Mouse (Mus musculus) MEL (cell line): ENCODE measurements around the gene Mnt. TPM values are rescaled to one million over a fixed set of nuclear protein-coding genes. Genes with fewer than 3 reads are reported as not detected.

ENCODE experiments used
- DNase-seq: peaks from one replicate; pipeline ENCODE4 v3.0.0; 2011; ENCODE audit warnings: low read depth, low spot score
- H3K27ac ChIP-seq: 2 replicates; pipeline ENCODE4 v1.5.1; 2012; ENCODE audit warnings: low read depth, mild to moderate bottlenecking, control low read depth, low read length, moderate library complexity; ENCODE audit not compliant: control insufficient read depth
- H3K27me3 ChIP-seq, 2 experiments: fragments of 150-350 bp in 1 of 2; sonication (generic) in 1 of 2; 2 replicates each; pipeline ENCODE4 v1.6.1; 2012; ENCODE audit warnings: low read length in 2 of 2, mild to moderate bottlenecking in 2 of 2, improper control_type of control experiment in 1 of 2, moderate library complexity in 1 of 2; ENCODE audit not compliant: insufficient read depth in 2 of 2, control insufficient read depth in 1 of 2
- H3K36me3 ChIP-seq, 2 experiments: 2 replicates each; pipeline ENCODE4 v1.6.1; 2012 to 2014; ENCODE audit warnings: low read length in 2 of 2, improper control_type of control experiment in 1 of 2, inconsistent platforms in 1 of 2, mild to moderate bottlenecking in 1 of 2; ENCODE audit not compliant: insufficient read depth in 2 of 2, control insufficient read depth in 1 of 2
- H3K4me1 ChIP-seq, 2 experiments: fragments of 150-350 bp in 1 of 2; sonication (generic) in 1 of 2; 2 replicates each; pipeline ENCODE4 v1.6.1; 2012; ENCODE audit warnings: low read length in 2 of 2, improper control_type of control experiment in 1 of 2, mild to moderate bottlenecking in 1 of 2; ENCODE audit not compliant: insufficient read depth in 2 of 2, control insufficient read depth in 1 of 2
- H3K4me3 ChIP-seq, 2 experiments: fragments of 150-350 bp in 1 of 2; sonication (generic) in 1 of 2; 2 replicates each; pipeline ENCODE4 v1.5.1; 2012; ENCODE audit warnings: low read depth in 2 of 2, low read length in 2 of 2, mild to moderate bottlenecking in 2 of 2, moderate library complexity in 2 of 2, control low read depth in 1 of 2, improper control_type of control experiment in 1 of 2; ENCODE audit not compliant: control insufficient read depth in 1 of 2, insufficient read depth in 1 of 2
- H3K79me2 ChIP-seq: 2 replicates; pipeline ENCODE4 v1.6.1; 2012; ENCODE audit warnings: mild to moderate bottlenecking, low read length, moderate library complexity; ENCODE audit not compliant: control insufficient read depth, poor library complexity, insufficient read depth
- H3K9ac ChIP-seq: 2 replicates; pipeline ENCODE4 v1.6.1; 2012; ENCODE audit warnings: low read depth, mild to moderate bottlenecking, control low read depth, low read length, moderate library complexity; ENCODE audit not compliant: control insufficient read depth, poor library complexity, severe bottlenecking
- H3K9me3 ChIP-seq: fragments of 150-350 bp; sonication (generic); replicated peaks from 2 replicates; pipeline ENCODE4 v1.6.1; 2012; ENCODE audit warnings: mild to moderate bottlenecking, low read length, improper control_type of control experiment, moderate library complexity; ENCODE audit not compliant: insufficient read depth
- BHLHE40 ChIP-seq: IDR thresholded peaks from 2 replicates; pipeline ENCODE4 v1.6.1; 2012; ENCODE audit warnings: low read depth, mild to moderate bottlenecking, inconsistent platforms, low read length, improper control_type of control experiment, borderline replicate concordance
- CHD2 ChIP-seq: IDR thresholded peaks from 2 replicates; pipeline ENCODE4 v1.6.1; 2011; ENCODE audit warnings: low read length, improper control_type of control experiment
- CTCF ChIP-seq, 3 experiments: IDR thresholded peaks in 2 of 3; conservative IDR thresholded peaks in 1 of 3; 2 replicates each; pipeline ENCODE4 v1.5.1; 2011 to 2012; ENCODE audit warnings: low read length in 3 of 3, low read depth in 2 of 3, mild to moderate bottlenecking in 2 of 3, improper control_type of control experiment in 1 of 3, inconsistent platforms in 1 of 3, mixed read lengths in 1 of 3, moderate library complexity in 1 of 3; ENCODE audit not compliant: control insufficient read depth in 1 of 3, insufficient read depth in 1 of 3, poor library complexity in 1 of 3, severe bottlenecking in 1 of 3
- ETS1 ChIP-seq: IDR thresholded peaks from 2 replicates; pipeline ENCODE4 v1.6.1; 2012; ENCODE audit warnings: low read depth, mild to moderate bottlenecking, inconsistent platforms, low read length, improper control_type of control experiment, moderate library complexity
- GATA1 ChIP-seq: IDR thresholded peaks from 2 replicates; pipeline ENCODE4 v1.6.1; 2011; ENCODE audit warnings: low read depth, low read length, improper control_type of control experiment
- HCFC1 ChIP-seq: IDR thresholded peaks from 2 replicates; pipeline ENCODE4 v1.6.1; 2012; ENCODE audit warnings: low read depth, mild to moderate bottlenecking, inconsistent platforms, low read length, improper control_type of control experiment, moderate library complexity
- MAFK ChIP-seq: IDR thresholded peaks from 2 replicates; pipeline ENCODE4 v1.6.1; 2011; ENCODE audit warnings: low read depth, mild to moderate bottlenecking, low read length, improper control_type of control experiment, borderline replicate concordance
- MAX ChIP-seq: IDR thresholded peaks from 2 replicates; pipeline ENCODE4 v1.6.1; 2011; ENCODE audit warnings: low read length, improper control_type of control experiment
- MYB ChIP-seq: IDR thresholded peaks from 2 replicates; pipeline ENCODE4 v1.6.1; 2011; ENCODE audit warnings: mild to moderate bottlenecking, low read depth, low read length, improper control_type of control experiment
- MYC ChIP-seq: IDR thresholded peaks from 2 replicates; pipeline ENCODE4 v1.6.1; 2011; ENCODE audit warnings: low read depth, mild to moderate bottlenecking, low read length, improper control_type of control experiment, moderate library complexity
- NELFE ChIP-seq: IDR thresholded peaks from 2 replicates; pipeline ENCODE4 v1.6.1; 2011; ENCODE audit warnings: low read depth, low read length, improper control_type of control experiment
- NRF1 ChIP-seq: IDR thresholded peaks from 2 replicates; pipeline ENCODE4 v1.6.1; 2014; ENCODE audit warnings: low read depth, mild to moderate bottlenecking, inconsistent platforms, low read length, improper control_type of control experiment, moderate library complexity; ENCODE audit not compliant: poor library complexity, insufficient read depth, severe bottlenecking
- POLR2A ChIP-seq, 2 experiments: IDR thresholded peaks; 2 replicates each; pipeline ENCODE4 v1.6.1; 2011 to 2012; ENCODE audit warnings: low read length in 2 of 2, mild to moderate bottlenecking in 2 of 2, control low read depth in 1 of 2, improper control_type of control experiment in 1 of 2, low read depth in 1 of 2, moderate library complexity in 1 of 2; ENCODE audit not compliant: control insufficient read depth in 1 of 2, insufficient read depth in 1 of 2, poor library complexity in 1 of 2
- POLR2AphosphoS2 ChIP-seq: IDR thresholded peaks from 2 replicates; pipeline ENCODE4 v1.6.1; 2011; ENCODE audit warnings: low read length, improper control_type of control experiment
- POLR2AphosphoS5 ChIP-seq: IDR thresholded peaks from 2 replicates; pipeline ENCODE4 v1.6.1; 2012; ENCODE audit warnings: low read depth, borderline replicate concordance, mild to moderate bottlenecking, inconsistent platforms, low read length, moderate library complexity, mixed read lengths
- RCOR1 ChIP-seq: IDR thresholded peaks from 2 replicates; pipeline ENCODE4 v1.6.1; 2012; ENCODE audit warnings: low read depth, mild to moderate bottlenecking, inconsistent platforms, low read length, improper control_type of control experiment
- SIN3A ChIP-seq: IDR thresholded peaks from 2 replicates; pipeline ENCODE4 v1.6.1; 2012; ENCODE audit warnings: low read length, improper control_type of control experiment, inconsistent platforms
- SMC3 ChIP-seq: IDR thresholded peaks from 2 replicates; pipeline ENCODE4 v1.6.1; 2011; ENCODE audit warnings: low read depth, low read length, improper control_type of control experiment
- USF2 ChIP-seq, 2 experiments: IDR thresholded peaks; 2 replicates each; pipeline ENCODE4 v1.6.1; 2011 to 2012; ENCODE audit warnings: improper control_type of control experiment in 2 of 2, low read length in 2 of 2, borderline replicate concordance in 1 of 2, inconsistent platforms in 1 of 2, low read depth in 1 of 2, mild to moderate bottlenecking in 1 of 2; ENCODE audit not compliant: insufficient read depth in 1 of 2
- ZC3H11A ChIP-seq: IDR thresholded peaks from 2 replicates; pipeline ENCODE4 v1.6.1; 2012; ENCODE audit warnings: low read depth, mild to moderate bottlenecking, inconsistent platforms, low read length, improper control_type of control experiment
- ZKSCAN1 ChIP-seq: IDR thresholded peaks from 2 replicates; pipeline ENCODE4 v1.6.1; 2012; ENCODE audit warnings: low read depth, mild to moderate bottlenecking, inconsistent platforms, low read length, improper control_type of control experiment, moderate library complexity
- ZMIZ1 ChIP-seq: IDR thresholded peaks from 2 replicates; pipeline ENCODE4 v1.6.1; 2012; ENCODE audit warnings: low read depth, mild to moderate bottlenecking, inconsistent platforms, low read length, improper control_type of control experiment, moderate library complexity
- ZNF384 ChIP-seq: IDR thresholded peaks from 2 replicates; pipeline ENCODE4 v1.6.1; 2012; ENCODE audit warnings: low read depth, mild to moderate bottlenecking, inconsistent platforms, low read length, improper control_type of control experiment
- polyA plus RNA-seq, 2 experiments: library from polyadenylated mRNA; stranded (reverse) in 1 of 2; unstranded in 1 of 2; fragments of >175 nt in 1 of 2; fragments of >200 nt in 1 of 2; gene quantifications; 2 replicates each; pipeline versions ENCODE4 v1.2.1 to v1.2.4; 2012; ENCODE audit warnings: low replicate concordance in 2 of 2, low read depth in 1 of 2; ENCODE audit not compliant: insufficient read length in 2 of 2, insufficient read depth in 1 of 2, missing spikeins in 1 of 2
- total RNA-seq: library from RNA; depleted of rRNA; stranded (reverse); fragments of 300-350 nt; gene quantifications from 2 replicates; pipeline ENCODE4 v1.2.3, GENCODE M21; 2012

Mnt gene
- total and polyA plus RNA-seq, 3 experiments, result 5.8 to 37.3 TPM; not detected in 1

DNA sequence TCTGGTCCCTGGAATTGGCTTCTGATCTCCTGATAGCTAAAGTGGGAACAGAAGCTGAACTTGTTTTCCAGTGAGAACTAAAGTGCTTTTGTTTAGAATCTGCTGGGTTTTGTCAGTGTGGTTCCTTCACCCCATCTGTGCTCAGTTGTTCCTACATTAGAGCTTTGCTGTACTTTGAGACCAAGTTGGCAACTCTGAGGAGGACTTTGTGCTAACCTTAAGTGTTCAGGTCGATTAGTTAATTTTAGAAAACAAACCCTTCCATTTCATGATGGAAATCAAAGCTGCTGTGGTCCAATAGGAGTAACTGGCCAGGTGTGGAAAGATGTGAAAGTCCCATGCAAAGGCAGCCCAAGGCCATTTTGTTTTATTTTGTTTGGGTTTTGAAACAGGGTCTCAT is 9.8 kb upstream of the Mnt start:
- no peak for DNase-seq
- 0 out of 2 replicates have a peak, but pooled peaks cover 1% of the 10 kb centered on the region for H3K79me2 ChIP-seq
- no peaks in the 10 kb centered on the region for H3K9me3 ChIP-seq
- no peak overlapping the region for H3K9ac ChIP-seq
- H3K27ac ChIP-seq, result no peak overlapping the region
- H3K4me3 ChIP-seq, result no peak overlapping the region
- peaks cover 9 to 10% of the 10 kb centered on the region in 2 experiments for H3K36me3 ChIP-seq
- H3K4me1 ChIP-seq, result peaks cover 0 to 1% of the 10 kb centered on the region in 2 experiments; a peak in 2 of 4 replicates
- H3K27me3 ChIP-seq, result no peaks in the 10 kb centered on the region
- TF ChIP-seq SIN3A (no peak), POLR2A (IDR thresholded peaks at IDR 0.05; ENCODE audit: control insufficient read depth in 1 of 2, insufficient read depth in 1 of 2, low read depth in 1 of 2, low read length in 2 of 2, poor library complexity in 1 of 2) (no peak), CTCF (IDR thresholded peaks at IDR 0.05 in 2 of 3, conservative IDR thresholded peaks at IDR 0.05 in 1 of 3; ENCODE audit: control insufficient read depth in 1 of 3, insufficient read depth in 1 of 3, low read depth in 2 of 3, low read length in 3 of 3, poor library complexity in 1 of 3, severe bottlenecking in 1 of 3) (no peak), MAX (no peak), ZMIZ1 (no peak), ZC3H11A (no peak), NELFE (no peak), RCOR1 (no peak), HCFC1 (no peak), MYC (no peak), MAFK (no peak), MYB (no peak), BHLHE40 (no peak), ZNF384 (no peak), CHD2 (no peak), GATA1 (no peak), ZKSCAN1 (no peak), USF2 (IDR thresholded peaks at IDR 0.05; ENCODE audit: borderline replicate concordance in 1 of 2, insufficient read depth in 1 of 2, low read depth in 1 of 2, low read length in 2 of 2) (no peak), POLR2AphosphoS2 (no peak)

DNA sequence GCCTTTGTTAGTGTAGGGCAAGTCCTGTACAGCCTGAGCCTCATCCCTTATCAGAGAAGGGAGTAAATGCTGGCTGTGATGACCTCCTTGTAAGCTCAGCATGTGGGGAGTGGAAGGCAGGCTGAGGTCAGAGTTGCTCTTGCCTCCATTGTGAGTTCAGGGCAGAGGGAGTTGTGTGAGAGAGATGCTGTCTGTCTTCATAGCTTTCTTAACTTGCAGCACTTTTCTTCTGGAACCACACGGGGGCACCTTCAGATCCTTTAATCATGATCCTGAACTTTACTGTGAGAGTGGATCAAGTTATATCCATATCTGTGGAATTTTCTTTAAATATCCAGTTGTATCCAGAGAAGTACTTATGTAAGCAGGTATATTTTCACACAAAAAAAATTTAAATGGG is 9.3 kb upstream of the Mnt start:
- H3K27ac ChIP-seq, result no peak overlapping the region
- peaks cover 0 to 6% of the 10 kb centered on the region in 2 experiments; a peak in 2 of 4 replicates for H3K4me1 ChIP-seq
- H3K9me3 ChIP-seq, result no peaks in the 10 kb centered on the region
- H3K27me3 ChIP-seq, result no peaks in the 10 kb centered on the region
- H3K9ac ChIP-seq, result no peak overlapping the region
- H3K36me3 ChIP-seq, result peaks cover 8 to 10% of the 10 kb centered on the region in 2 experiments
- H3K4me3 ChIP-seq, result no peak overlapping the region
- no peak for TF ChIP-seq CHD2
- no peak for TF ChIP-seq ETS1
- TF ChIP-seq SMC3, result peak; percentile 36; the same call in 1 of the 2 replicates
- peak in 1 of 3 experiments; percentile 40; a peak in 2 of 6 replicates for TF ChIP-seq CTCF (IDR thresholded peaks at IDR 0.05 in 2 of 3, conservative IDR thresholded peaks at IDR 0.05 in 1 of 3; ENCODE audit: control insufficient read depth in 1 of 3, insufficient read depth in 1 of 3, low read depth in 2 of 3, low read length in 3 of 3, poor library complexity in 1 of 3, severe bottlenecking in 1 of 3)
- no peak for TF ChIP-seq NRF1
- TF ChIP-seq POLR2AphosphoS5, result no peak
- H3K79me2 ChIP-seq, result 0 out of 2 replicates have a peak, but pooled peaks cover 1% of the 10 kb centered on the region
- DNase-seq, result no peak
